In the genomic region with DNA sequence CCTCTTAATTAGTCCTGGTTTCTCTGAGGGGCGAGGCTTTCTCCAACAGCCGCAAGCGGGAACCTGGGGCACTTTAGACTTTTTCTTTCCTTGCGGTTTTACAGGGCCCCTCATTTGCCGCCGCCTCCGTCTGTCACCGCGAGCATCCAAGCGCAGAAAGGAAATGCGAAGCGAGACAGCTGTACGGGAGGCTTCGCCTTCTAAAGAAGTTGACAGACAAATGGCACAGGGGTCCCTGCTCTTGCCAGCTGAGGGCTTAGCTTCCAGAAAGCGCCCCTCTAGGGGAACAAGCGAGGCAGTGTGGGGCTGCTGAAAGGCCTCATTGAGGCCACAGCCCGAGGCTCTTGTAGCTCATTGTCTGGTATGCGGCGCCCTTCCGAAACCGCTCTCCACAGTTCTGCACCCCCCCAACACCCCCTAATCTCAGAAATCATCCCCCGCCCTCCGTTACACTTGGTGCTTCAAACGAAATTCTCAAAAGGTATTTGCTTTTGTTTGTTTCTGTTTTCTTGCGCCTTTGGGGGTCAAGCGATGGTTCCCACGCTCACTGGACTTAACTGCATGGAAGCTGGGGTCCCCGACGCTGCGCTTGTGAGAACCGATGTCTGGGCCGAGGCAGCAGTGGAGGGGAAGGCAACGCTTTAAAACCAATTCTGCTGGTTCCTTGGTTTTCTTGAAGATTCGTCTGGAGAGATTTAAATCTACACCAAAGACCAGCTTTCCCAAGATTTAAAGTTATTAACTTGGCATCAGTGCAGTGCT, we compare ENCODE assay signal across 8 mouse cellular contexts. TPM values are rescaled to one million over a fixed set of nuclear protein-coding genes. Genes with fewer than 3 reads are reported as not detected.
A peak's percentile ranks its signal among the peaks of the same experiment; 100 is the strongest.
DNase-seq lines count a peak whose midpoint lies in the region; ATAC-seq and TF ChIP-seq lines count a peak whose summit lies in the region.

No protein-coding gene starts in this region.

- peaks cover 15% of the 10 kb centered on the region; the same call in 1 of the 2 replicates for H3K27me3 ChIP-seq in small intestine, adult 2 months (ENCODE audit: control insufficient read depth, insufficient read depth, low read length)

- no peak for TF ChIP-seq POLR2A in small intestine, adult 2 months (IDR thresholded peaks at IDR 0.05; ENCODE audit: low read depth, low read length)

- peak; percentile 62 to 77 for ATAC-seq in hematopoietic stem cell, adult 5-6 weeks (replicated peaks in 1 of 2; ENCODE audit: insufficient read depth in 1 of 2, low FRiP score in 2 of 2, low TSS enrichment in 1 of 2, low read depth in 1 of 2, poor library complexity in 2 of 2, severe bottlenecking in 2 of 2)

- TF ChIP-seq CTCF in small intestine, adult 2 months (IDR thresholded peaks at IDR 0.05; ENCODE audit: extremely low read depth, insufficient read length, insufficient replicate concordance, low read depth, low read length): no peak

- H3K27ac ChIP-seq in brown adipose tissue, adult 24 weeks (replicated peaks; ENCODE audit: low read depth, low read length): peak overlapping the region; percentile 81
- peak overlapping the region; percentile 59 for H3K27ac ChIP-seq in small intestine, adult 2 months (ENCODE audit: insufficient read depth, low read depth, low read length)

- DNase-seq in layer of hippocampus, adult 11-12 months (ENCODE audit: low spot score): peak; percentile 43
- DNase-seq in layer of hippocampus, adult 18-20 months (ENCODE audit: low spot score in 2 of 2): no peak
- peak; percentile 32 for DNase-seq in lung, postnatal 10 days
- no peak for DNase-seq in frontal cortex, postnatal 25 days (ENCODE audit: low spot score in 2 of 2)
- DNase-seq in urinary bladder, adult 2 months (ENCODE audit: low spot score): no peak

- H3K4me3 ChIP-seq in brown adipose tissue, adult 24 weeks (ENCODE audit: insufficient read depth, low read depth, low read length): no peak overlapping the region
- peak overlapping the region; percentile 39 for H3K4me3 ChIP-seq in small intestine, adult 2 months (ENCODE audit: low read depth, low read length)

- H3K36me3 ChIP-seq in small intestine, adult 2 months (ENCODE audit: control insufficient read depth, insufficient read depth, low read length): no peaks in the 10 kb centered on the region

- WGBS in small intestine, adult 2 months: 12% methylated on average over 34 of the region's 34 CpGs

- no peaks in the 10 kb centered on the region for H3K4me1 ChIP-seq in brown adipose tissue, adult 24 weeks (ENCODE audit: control insufficient read depth, insufficient read depth, insufficient read length, low read length)
- no peaks in the 10 kb centered on the region for H3K4me1 ChIP-seq in small intestine, adult 2 months (ENCODE audit: control insufficient read depth, insufficient read depth, insufficient read length, low read length)

RNA-seq across cellular contexts. Expression of gene Plekho1, which starts 22.7 kb away (rescaled TPM):
- 10 to 100 TPM; 40.5 to 42.5 TPM for total RNA-seq in layer of hippocampus, adult 18-20 months (2021)
- 8.8 and 13.9 TPM in 2 replicates for polyA plus RNA-seq in brown adipose tissue, adult 24 weeks (2012; ENCODE audit: insufficient read depth, insufficient read length, missing spikeins)
- total RNA-seq in hematopoietic stem cell, adult 5-6 weeks (2017): 37.5 and 41.6 TPM in 2 replicates
- 10.8 and 31.3 TPM in 2 replicates for polyA plus RNA-seq in small intestine, adult 2 months (2012; rRNA removed)
- polyA plus RNA-seq in urinary bladder, adult 2 months (2012; rRNA removed): 196 and 224 TPM in 2 replicates

RNA-seq across cellular contexts. Expression of gene Anp32e, which starts 44.0 kb away (rescaled TPM):
- 10 to 100 TPM; 88.3 to 89.6 TPM for total RNA-seq in layer of hippocampus, adult 18-20 months (2021)
- 78.5 and 88.8 TPM in 2 replicates for polyA plus RNA-seq in brown adipose tissue, adult 24 weeks (2012; ENCODE audit: insufficient read depth, insufficient read length, missing spikeins)
- 228 and 484 TPM in 2 replicates for total RNA-seq in hematopoietic stem cell, adult 5-6 weeks (2017)
- polyA plus RNA-seq in small intestine, adult 2 months (2012; rRNA removed): 4.7 and 8.7 TPM in 2 replicates
- 53.4 and 78.9 TPM in 2 replicates for polyA plus RNA-seq in urinary bladder, adult 2 months (2012; rRNA removed)

Comparison
In these comparisons a context has a peak if more than half of its experiments do, and no peak if none do; other contexts are left out.
1. DNase-seq: peak in layer of hippocampus, adult 11-12 months (single experiment) and lung, postnatal 10 days (single experiment); none in layer of hippocampus, adult 18-20 months (0 of 2), frontal cortex, postnatal 25 days (0 of 2) and urinary bladder, adult 2 months (single experiment).